Mouse (Mus musculus): ENCODE measurements around the gene Cadps.

DNA sequence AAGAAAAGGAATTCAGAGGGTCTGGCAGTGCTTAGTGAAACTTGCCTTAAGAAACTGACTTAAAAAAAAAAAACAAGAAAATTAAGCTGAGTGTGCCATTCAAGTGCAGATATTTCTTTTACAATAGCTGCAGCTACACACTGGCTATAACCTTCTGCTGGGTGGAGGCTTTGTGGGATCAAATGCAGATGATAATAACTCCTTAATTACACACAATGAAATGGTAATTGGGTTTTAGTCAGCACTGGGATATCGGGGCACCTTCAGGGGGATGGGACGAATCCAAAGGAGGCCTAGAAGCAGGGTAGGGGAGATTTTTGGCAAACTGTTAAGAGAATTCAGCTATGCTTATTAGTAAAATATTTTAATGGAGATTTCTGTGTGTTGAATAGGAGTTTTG is 447.4 kb downstream of the Cadps start:
- no peak for TF ChIP-seq POLR2A (IDR thresholded peaks at IDR 0.05; ENCODE audit: extremely low read depth, insufficient read depth, low read length)
- no peak for TF ChIP-seq CTCF (IDR thresholded peaks at IDR 0.05; ENCODE audit: low read depth, low read length)
